In genomic region chr19:21035505-21035904, GRCm38 (mm10) we compare ENCODE assay signal across 22 mouse cellular contexts.
DNase-seq lines count a peak whose midpoint lies in the region; ATAC-seq and TF ChIP-seq lines count a peak whose summit lies in the region.
"Had no signal": no experiment of that assay in that cellular context is flagged by ENCODE, and none has a peak within 500 bp of the region (broad histone marks: within the 10 kb centered on the region; RNA-seq: fewer than 3 reads in every experiment).

No protein-coding gene starts in this region.

- H3K9ac ChIP-seq in liver, adult 2 months (ENCODE audit: low read depth, low read length): no peak overlapping the region
- H3K9ac ChIP-seq in liver, postnatal 0 days (replicated peaks): no peak overlapping the region
- no peak overlapping the region for H3K9ac ChIP-seq in intestine, embryonic 16.5 days (ENCODE audit: low read depth, low read length)
- H3K9ac ChIP-seq in forebrain, embryonic 16.5 days (replicated peaks; ENCODE audit: low read depth, low read length): no peak overlapping the region
- H3K9ac ChIP-seq: embryonic facial prominence, embryonic 12.5 days; forebrain, embryonic 12.5 days; heart, embryonic 12.5 days; limb, embryonic 15.5 days; liver, embryonic 15.5 days; midbrain, embryonic 13.5 days had no signal

- TF ChIP-seq CTCF in kidney, adult 2 months (conservative IDR thresholded peaks at IDR 0.05; ENCODE audit: insufficient read depth, insufficient read length, low read depth, low read length): no peak
- TF ChIP-seq CTCF in liver, adult 2 months (IDR thresholded peaks at IDR 0.05; ENCODE audit: low read depth, low read length): no peak
- no peak for TF ChIP-seq CTCF in liver, postnatal 0 days (IDR thresholded peaks at IDR 0.05; ENCODE audit: low read depth)
- no peak for TF ChIP-seq CTCF in small intestine, adult 2 months (IDR thresholded peaks at IDR 0.05; ENCODE audit: extremely low read depth, insufficient read length, insufficient replicate concordance, low read depth, low read length)

- TF ChIP-seq POLR2A in kidney, adult 2 months (IDR thresholded peaks at IDR 0.05; ENCODE audit: low read depth, low read length): no peak
- TF ChIP-seq POLR2A in liver, adult 2 months (IDR thresholded peaks at IDR 0.05; ENCODE audit: extremely low read depth, insufficient read depth, low read length): no peak
- no peak for TF ChIP-seq POLR2A in small intestine, adult 2 months (IDR thresholded peaks at IDR 0.05; ENCODE audit: low read depth, low read length)

- H3K36me3 ChIP-seq in kidney, adult 2 months (ENCODE audit: control insufficient read depth, insufficient read depth, low read length): no peaks in the 10 kb centered on the region
- no peaks in the 10 kb centered on the region for H3K36me3 ChIP-seq in liver, adult 2 months (ENCODE audit: control insufficient read depth, insufficient read depth, low read length)
- no peaks in the 10 kb centered on the region for H3K36me3 ChIP-seq in liver, postnatal 0 days (replicated peaks; ENCODE audit: insufficient read depth, low read length)
- H3K36me3 ChIP-seq in intestine, embryonic 16.5 days (ENCODE audit: control insufficient read depth, insufficient read depth, low read length): no peaks in the 10 kb centered on the region
- no peaks in the 10 kb centered on the region for H3K36me3 ChIP-seq in small intestine, adult 2 months (ENCODE audit: control insufficient read depth, insufficient read depth, low read length)
- H3K36me3 ChIP-seq in forebrain, embryonic 16.5 days (ENCODE audit: control insufficient read depth, insufficient read depth): no peaks in the 10 kb centered on the region
- H3K36me3 ChIP-seq: embryonic facial prominence, embryonic 12.5 days; forebrain, embryonic 12.5 days; heart, embryonic 12.5 days; limb, embryonic 15.5 days; liver, embryonic 15.5 days; midbrain, embryonic 13.5 days had no signal

- peak; percentile 17 for DNase-seq in kidney, adult 2 months
- DNase-seq in kidney, postnatal 10 days: no peak
- DNase-seq in liver, adult 2 months (ENCODE audit: extremely low read depth, low read depth, low spot score): peak; percentile 48
- no peak for DNase-seq in liver, postnatal 0 days
- no peak for DNase-seq in heart, postnatal 4 days
- DNase-seq: adrenal gland, adult 2 months; cerebellum, adult 18-20 months; cerebellum, postnatal 14 days; heart, postnatal 10 days; lung, postnatal 10 days; right cerebral cortex, postnatal 25 days; thymus, postnatal 36 days had no signal

- no peak overlapping the region for H3K4me3 ChIP-seq in kidney, adult 2 months (ENCODE audit: insufficient read depth, low read depth, low read length)
- H3K4me3 ChIP-seq in liver, adult 2 months (ENCODE audit: insufficient read depth, low read depth, low read length): no peak overlapping the region
- H3K4me3 ChIP-seq in liver, postnatal 0 days (ENCODE audit: low read depth, low read length): no peak overlapping the region
- H3K4me3 ChIP-seq in intestine, embryonic 16.5 days (ENCODE audit: low read length): no peak overlapping the region
- H3K4me3 ChIP-seq in small intestine, adult 2 months (ENCODE audit: low read depth, low read length): no peak overlapping the region
- no peak overlapping the region for H3K4me3 ChIP-seq in forebrain, embryonic 16.5 days (replicated peaks; ENCODE audit: low read length)
- H3K4me3 ChIP-seq: embryonic facial prominence, embryonic 12.5 days; forebrain, embryonic 12.5 days; heart, embryonic 12.5 days; left cerebral cortex, adult 2 months; limb, embryonic 15.5 days; liver, embryonic 15.5 days; midbrain, embryonic 13.5 days had no signal

- no peak overlapping the region for H3K27ac ChIP-seq in kidney, adult 2 months (ENCODE audit: insufficient read depth, low read depth, low read length)
- no peak overlapping the region for H3K27ac ChIP-seq in liver, adult 2 months (replicated peaks; ENCODE audit: insufficient read depth, low read depth, low read length)
- no peak overlapping the region for H3K27ac ChIP-seq in liver, postnatal 0 days (ENCODE audit: low read depth)
- no peak overlapping the region; the same call in 1 of the 2 replicates for H3K27ac ChIP-seq in intestine, embryonic 16.5 days (ENCODE audit: low read length)
- H3K27ac ChIP-seq in small intestine, adult 2 months (ENCODE audit: insufficient read depth, low read depth, low read length): peak overlapping the region; percentile 90; the same call in 1 of the 2 replicates
- H3K27ac ChIP-seq in forebrain, embryonic 16.5 days (ENCODE audit: low read length): no peak overlapping the region
- H3K27ac ChIP-seq: embryonic facial prominence, embryonic 12.5 days; forebrain, embryonic 12.5 days; left cerebral cortex, adult 2 months; limb, embryonic 15.5 days; liver, embryonic 15.5 days; midbrain, embryonic 13.5 days had no signal

- no peaks in the 10 kb centered on the region for H3K9me3 ChIP-seq in liver, postnatal 0 days (ENCODE audit: low read length)
- no peaks in the 10 kb centered on the region for H3K9me3 ChIP-seq in intestine, embryonic 16.5 days (ENCODE audit: control insufficient read depth, low read length)
- no peaks in the 10 kb centered on the region for H3K9me3 ChIP-seq in forebrain, embryonic 16.5 days (ENCODE audit: control insufficient read depth, low read length)
- H3K9me3 ChIP-seq: embryonic facial prominence, embryonic 12.5 days; forebrain, embryonic 12.5 days; heart, embryonic 12.5 days; limb, embryonic 15.5 days; liver, embryonic 15.5 days; midbrain, embryonic 13.5 days had no signal

- 40% methylated on average over 4 of the region's 4 CpGs for WGBS in kidney, adult 2 months
- WGBS in liver, adult 2 months: 36% methylated on average over 4 of the region's 4 CpGs
- WGBS in liver, postnatal 0 days (ENCODE audit: insufficient replicate concordance): 42% methylated on average over 4 of the region's 4 CpGs
- WGBS in intestine, embryonic 16.5 days: 8% methylated on average over 4 of the region's 4 CpGs
- 12% methylated on average over 4 of the region's 4 CpGs for WGBS in small intestine, adult 2 months
- WGBS in forebrain, embryonic 16.5 days: 84% methylated on average over 4 of the region's 4 CpGs

- H3K4me1 ChIP-seq in kidney, adult 2 months (ENCODE audit: control insufficient read depth, insufficient read depth, low read length): peaks cover 11% of the 10 kb centered on the region
- H3K4me1 ChIP-seq in liver, adult 2 months (ENCODE audit: control insufficient read depth, insufficient read depth, low read length): peaks cover 11% of the 10 kb centered on the region
- H3K4me1 ChIP-seq in liver, postnatal 0 days (ENCODE audit: insufficient read depth): peaks cover 20% of the 10 kb centered on the region
- H3K4me1 ChIP-seq in intestine, embryonic 16.5 days (ENCODE audit: control insufficient read depth, insufficient read depth, low read length): peaks cover 13% of the 10 kb centered on the region
- peaks cover 11% of the 10 kb centered on the region; the same call in 1 of the 2 replicates for H3K4me1 ChIP-seq in small intestine, adult 2 months (ENCODE audit: control insufficient read depth, insufficient read depth, insufficient read length, low read length)
- 0 out of 2 replicates have a peak, but pooled peaks cover 2% of the 10 kb centered on the region for H3K4me1 ChIP-seq in forebrain, embryonic 16.5 days (replicated peaks; ENCODE audit: control insufficient read depth, insufficient read depth, low read length)

- TF ChIP-seq EP300 in liver, postnatal 0 days (IDR thresholded peaks at IDR 0.05; ENCODE audit: low read depth): no peak

- H3K4me2 ChIP-seq in liver, postnatal 0 days (ENCODE audit: low read depth, low read length): no peak overlapping the region
- no peak overlapping the region for H3K4me2 ChIP-seq in intestine, embryonic 16.5 days (ENCODE audit: low read depth, low read length)
- no peak overlapping the region for H3K4me2 ChIP-seq in forebrain, embryonic 16.5 days (ENCODE audit: low read length)
- H3K4me2 ChIP-seq: embryonic facial prominence, embryonic 12.5 days; forebrain, embryonic 12.5 days; heart, embryonic 12.5 days; limb, embryonic 15.5 days; liver, embryonic 15.5 days; midbrain, embryonic 13.5 days had no signal

- ATAC-seq in liver, postnatal 0 days: no peak
- ATAC-seq in intestine, embryonic 16.5 days: peak; percentile 75
- ATAC-seq in forebrain, embryonic 16.5 days: no peak
- ATAC-seq: midbrain, embryonic 13.5 days had no signal

- no peaks in the 10 kb centered on the region for H3K79me2 ChIP-seq in liver, adult 2 months (ENCODE audit: control insufficient read depth, insufficient read depth, low read length)

- no peaks in the 10 kb centered on the region for H3K27me3 ChIP-seq in kidney, adult 2 months (replicated peaks; ENCODE audit: control insufficient read depth, insufficient read depth, low read length)
- H3K27me3 ChIP-seq in liver, adult 2 months (ENCODE audit: control insufficient read depth, insufficient read depth, low read length): no peaks in the 10 kb centered on the region
- H3K27me3 ChIP-seq in liver, postnatal 0 days (ENCODE audit: insufficient read depth, low read length): no peaks in the 10 kb centered on the region
- H3K27me3 ChIP-seq in intestine, embryonic 16.5 days (replicated peaks; ENCODE audit: control insufficient read depth, insufficient read depth, low read length): no peaks in the 10 kb centered on the region
- no peaks in the 10 kb centered on the region for H3K27me3 ChIP-seq in small intestine, adult 2 months (ENCODE audit: control insufficient read depth, insufficient read depth, low read length)
- H3K27me3 ChIP-seq in forebrain, embryonic 16.5 days (replicated peaks; ENCODE audit: control insufficient read depth, insufficient read depth, low read length): no peaks in the 10 kb centered on the region
- H3K27me3 ChIP-seq: embryonic facial prominence, embryonic 12.5 days; forebrain, embryonic 12.5 days; heart, embryonic 12.5 days; limb, embryonic 15.5 days; liver, embryonic 15.5 days; midbrain, embryonic 13.5 days had no signal

Comparison
In these comparisons a context has a peak if more than half of its experiments do, and no peak if none do; other contexts are left out.
1. DNase-seq: peak in kidney, adult 2 months (single experiment) and liver, adult 2 months (single experiment); none in kidney, postnatal 10 days (single experiment), liver, postnatal 0 days (single experiment) and heart, postnatal 4 days (single experiment).